Mouse (Mus musculus): ENCODE measurements around the gene Cnn1.

Gene Cnn1

GRCm38 (mm10) chr9:22157516-22158265 is 58.7 kb downstream of the Cnn1 start:
- DNase-seq (ENCODE audit: low read depth, low spot score) = no peak

Measured in ES-CJ7 (cell line).